Mouse (Mus musculus): ENCODE results near the gene Ifitm3.

GRCm38 (mm10) chr7:141008312-141008761, 2.2 kb downstream of the Ifitm3 start:
- TF ChIP-seq CTCF (IDR thresholded peaks at IDR 0.05; ENCODE audit: low read depth, low read length) (no peak), GATA2 (IDR thresholded peaks at IDR 0.05; ENCODE audit: borderline replicate concordance, low read depth, low read length) (no peak), GATA1 (IDR thresholded peaks at IDR 0.05; ENCODE audit: borderline replicate concordance, low read length) (no peak), TAL1 (conservative IDR thresholded peaks at IDR 0.05; ENCODE audit: low read depth, low read length) (no peak), POLR2AphosphoS5 (IDR thresholded peaks at IDR 0.05; ENCODE audit: insufficient replicate concordance, low read depth, low read length) (no peak)

Data from G1E (cell line).